Mouse (Mus musculus): ENCODE results near the gene Tmem117. TPM values are rescaled to one million over a fixed set of nuclear protein-coding genes. Genes with fewer than 3 reads are reported as not detected.

Tmem117 gene
- polyA plus RNA-seq, 1 experiment from 2014 or later = 0.84 TPM

DNA sequence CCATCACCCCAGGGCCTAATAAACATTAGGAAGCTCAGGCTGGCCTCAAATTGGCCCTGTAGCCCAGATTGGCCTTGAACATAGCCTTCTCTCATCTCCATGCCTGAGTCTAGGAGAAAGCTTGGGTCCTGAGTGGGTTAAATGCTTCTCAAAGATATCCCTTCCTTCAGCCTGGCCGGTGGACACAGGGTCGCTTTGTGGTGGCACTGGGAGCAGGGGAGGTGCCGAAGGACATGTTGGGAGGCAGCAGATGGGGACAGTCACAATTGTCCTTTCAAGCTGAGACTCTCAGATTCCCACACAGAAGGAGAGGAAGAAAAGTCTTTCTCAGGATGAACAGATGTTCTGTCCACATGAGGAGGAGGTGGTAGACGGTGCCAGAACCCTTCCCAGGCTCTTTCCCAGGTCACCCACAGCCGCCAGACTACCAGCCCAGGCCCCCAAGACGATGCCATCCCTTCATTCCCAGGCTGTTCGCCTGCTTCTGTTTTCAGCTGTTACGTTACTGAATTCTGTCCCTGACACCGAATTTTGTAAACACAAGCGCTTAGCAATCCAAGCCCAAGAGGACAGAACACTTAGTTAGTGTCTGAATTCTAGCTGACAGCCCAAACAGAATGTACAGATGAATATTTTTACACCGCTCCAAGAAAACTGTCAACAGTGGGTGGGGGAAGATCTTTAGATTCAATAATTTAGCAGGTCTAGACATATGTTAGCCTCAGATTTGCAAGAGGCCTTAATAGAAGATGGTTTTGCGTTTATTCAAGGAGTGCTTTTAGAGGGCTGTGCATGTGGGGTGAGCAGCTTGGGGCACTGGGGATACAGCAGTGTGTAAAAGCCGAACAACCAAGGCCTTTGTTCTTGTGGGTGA is 23.2 kb downstream of the Tmem117 start:
- ATAC-seq (replicated peaks; ENCODE audit: low FRiP score) (no peak), DNase-seq (ENCODE audit: low spot score) (no peak)
- H3K4me2 ChIP-seq (ENCODE audit: low read depth, low read length, severe bottlenecking) = no peak overlapping the region
- H3K4me1 ChIP-seq (replicated peaks; ENCODE audit: control insufficient read depth, insufficient read depth, low read length) = no peaks in the 10 kb centered on the region
- no peak overlapping the region for H3K4me3 ChIP-seq (ENCODE audit: low read depth, low read length)
- H3K27me3 ChIP-seq (ENCODE audit: control insufficient read depth, insufficient read depth, low read length) = no peaks in the 10 kb centered on the region; the same call in 1 of the 2 replicates
- H3K36me3 ChIP-seq (ENCODE audit: control insufficient read depth, insufficient read depth, low read length) = no peaks in the 10 kb centered on the region
- 82% methylated on average over 13 of the region's 13 CpGs for WGBS
- no peaks in the 10 kb centered on the region for H3K9me3 ChIP-seq (ENCODE audit: control insufficient read depth, low read length)
- H3K9ac ChIP-seq (ENCODE audit: low read length) = no peak overlapping the region
- no peak overlapping the region for H3K27ac ChIP-seq (ENCODE audit: low read depth, low read length)

DNA sequence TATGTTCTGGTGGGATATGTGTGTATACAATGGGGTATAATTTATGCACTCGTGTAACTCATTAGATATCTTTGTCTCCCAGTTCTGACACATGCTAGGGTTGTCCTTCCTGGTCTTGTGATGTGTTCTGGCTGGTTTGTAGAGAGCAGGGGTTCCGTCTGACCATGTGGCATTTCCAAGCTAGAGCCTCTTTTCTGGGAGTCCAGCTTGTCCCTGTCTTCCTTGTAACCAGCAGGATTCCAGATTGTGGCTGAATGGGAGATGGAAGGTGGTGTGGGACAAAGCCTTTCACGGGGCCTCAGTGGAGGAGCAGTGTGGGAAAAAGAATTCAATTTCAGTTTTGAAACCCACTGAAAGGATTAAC is 23.8 kb downstream of the Tmem117 start:
- H3K4me1 ChIP-seq (replicated peaks; ENCODE audit: control insufficient read depth, insufficient read depth, low read length) = no peaks in the 10 kb centered on the region
- H3K4me3 ChIP-seq (ENCODE audit: low read depth, low read length) = no peak overlapping the region
- H3K9me3 ChIP-seq (ENCODE audit: control insufficient read depth, low read length) = no peaks in the 10 kb centered on the region
- no peak overlapping the region for H3K27ac ChIP-seq (ENCODE audit: low read depth, low read length)
- WGBS = 66% methylated on average over 3 of the region's 3 CpGs
- H3K27me3 ChIP-seq (ENCODE audit: control insufficient read depth, insufficient read depth, low read length) = no peaks in the 10 kb centered on the region; the same call in 1 of the 2 replicates
- ATAC-seq (replicated peaks; ENCODE audit: low FRiP score) (no peak), DNase-seq (ENCODE audit: low spot score) (no peak)
- no peak overlapping the region for H3K4me2 ChIP-seq (ENCODE audit: low read depth, low read length, severe bottlenecking)
- no peaks in the 10 kb centered on the region for H3K36me3 ChIP-seq (ENCODE audit: control insufficient read depth, insufficient read depth, low read length)
- H3K9ac ChIP-seq (ENCODE audit: low read length) = no peak overlapping the region

DNA sequence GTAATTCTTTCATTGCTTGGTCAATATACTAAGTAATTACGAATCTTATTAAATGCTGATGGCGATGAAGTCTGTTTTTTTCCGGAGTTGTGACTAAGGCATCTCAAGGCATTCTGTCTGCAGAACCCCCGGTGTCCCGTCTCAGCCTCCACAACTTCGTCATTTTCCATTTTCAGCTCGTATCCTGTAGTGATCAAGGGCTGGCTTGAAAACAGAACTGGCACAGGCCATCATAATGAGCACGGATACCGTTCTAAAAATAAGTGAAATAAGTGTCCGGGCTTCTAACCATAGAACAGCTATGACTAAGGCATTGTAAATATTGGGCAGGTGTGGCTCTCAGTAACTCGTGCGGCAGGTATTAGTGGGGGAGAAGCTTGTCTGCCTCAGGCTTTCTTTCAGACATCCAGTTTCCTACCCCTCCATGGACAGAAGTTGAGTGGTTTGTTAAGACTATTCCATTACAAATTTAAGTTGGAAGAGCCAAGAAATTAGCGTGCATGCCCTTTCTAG is 26.8 kb downstream of the Tmem117 start:
- 89% methylated on average over 13 of the region's 13 CpGs for WGBS
- Histone ChIP-seq H3K27me3 (ENCODE audit: control insufficient read depth, insufficient read depth, low read length) (no peaks in the 10 kb centered on the region), H3K9me3 (ENCODE audit: control insufficient read depth, low read length) (no peaks in the 10 kb centered on the region), H3K4me1 (replicated peaks; ENCODE audit: control insufficient read depth, insufficient read depth, low read length) (no peaks in the 10 kb centered on the region; the same call in 1 of the 2 replicates), H3K27ac (ENCODE audit: low read depth, low read length) (no peak overlapping the region), H3K9ac (ENCODE audit: low read length) (no peak overlapping the region), H3K4me3 (ENCODE audit: low read depth, low read length) (no peak overlapping the region), H3K4me2 (ENCODE audit: low read depth, low read length, severe bottlenecking) (no peak overlapping the region), H3K36me3 (ENCODE audit: control insufficient read depth, insufficient read depth, low read length) (no peaks in the 10 kb centered on the region)
- ATAC-seq (replicated peaks; ENCODE audit: low FRiP score) (no peak), DNase-seq (ENCODE audit: low spot score) (no peak)

DNA sequence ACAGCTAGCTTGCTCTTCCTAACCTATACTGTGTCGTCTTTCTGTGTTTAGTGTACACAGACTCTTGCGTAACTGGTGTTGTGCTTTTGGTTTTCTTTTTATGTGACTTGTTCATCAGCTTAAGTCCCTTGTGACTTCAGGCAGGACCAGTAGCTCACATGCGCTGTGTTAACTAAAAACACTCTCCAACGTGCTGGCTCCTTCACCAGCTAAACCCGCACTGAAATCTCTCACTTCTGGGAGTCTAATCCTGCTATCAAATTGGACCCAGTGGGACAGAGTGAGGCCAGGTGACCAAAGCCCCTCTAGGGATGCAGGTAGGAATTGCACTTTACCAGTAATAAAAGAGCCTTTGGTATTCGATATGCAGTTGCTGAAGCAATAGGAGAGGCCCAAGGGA is 28.9 kb downstream of the Tmem117 start:
- no peak for DNase-seq (ENCODE audit: low spot score)
- H3K27ac ChIP-seq (ENCODE audit: low read depth, low read length) = no peak overlapping the region
- no peak overlapping the region for H3K4me3 ChIP-seq (ENCODE audit: low read depth, low read length)

DNA sequence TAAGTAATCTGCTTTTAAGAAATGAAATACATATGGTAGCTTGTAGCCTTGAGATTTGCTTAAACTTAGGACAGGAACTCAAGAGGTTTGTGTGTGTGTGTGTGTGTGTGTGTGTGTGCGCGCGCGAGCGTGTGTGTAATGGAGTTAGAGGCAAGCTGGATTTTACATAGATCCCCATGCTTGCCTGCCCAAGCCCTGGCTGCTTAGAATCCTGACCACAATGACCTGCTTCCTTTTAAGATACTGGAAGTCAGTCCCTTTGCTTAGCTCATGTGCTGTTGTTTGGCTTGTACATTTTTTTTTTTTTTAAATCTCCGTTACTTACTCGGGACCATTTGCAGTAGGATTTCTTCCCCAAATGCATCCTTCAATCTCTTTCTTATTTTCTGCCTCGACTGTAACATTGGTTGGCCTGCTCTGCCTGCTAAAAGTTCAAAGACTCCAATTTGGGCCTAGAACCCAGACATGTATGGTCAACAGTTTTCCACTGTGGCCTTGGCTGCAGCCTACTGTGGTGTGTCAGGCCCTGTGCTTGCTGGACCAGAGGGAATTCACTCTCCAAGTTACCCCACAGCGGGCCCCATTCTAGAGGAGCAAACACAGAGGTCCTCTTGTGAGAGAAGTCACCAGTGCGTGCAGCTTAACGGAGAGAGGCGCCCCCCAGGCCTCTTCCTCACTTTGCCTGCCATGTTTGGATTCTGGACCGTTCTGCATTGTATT is 29.5 kb downstream of the Tmem117 start:
- no peak overlapping the region for H3K4me3 ChIP-seq (ENCODE audit: low read depth, low read length)
- no peak for DNase-seq (ENCODE audit: low spot score)
- no peaks in the 10 kb centered on the region for H3K9me3 ChIP-seq (ENCODE audit: control insufficient read depth, low read length)
- H3K9ac ChIP-seq (ENCODE audit: low read length) = no peak overlapping the region
- ATAC-seq (replicated peaks; ENCODE audit: low FRiP score) = 0 out of 2 replicates have a peak, but pooled peaks have one; percentile 50
- H3K27ac ChIP-seq (ENCODE audit: low read depth, low read length) = no peak overlapping the region
- H3K4me2 ChIP-seq (ENCODE audit: low read depth, low read length, severe bottlenecking) = no peak overlapping the region
- H3K27me3 ChIP-seq (ENCODE audit: control insufficient read depth, insufficient read depth, low read length) = no peaks in the 10 kb centered on the region
- WGBS = 64% methylated on average over 13 of the region's 13 CpGs
- H3K4me1 ChIP-seq (replicated peaks; ENCODE audit: control insufficient read depth, insufficient read depth, low read length) = no peaks in the 10 kb centered on the region; the same call in 1 of the 2 replicates
- no peaks in the 10 kb centered on the region for H3K36me3 ChIP-seq (ENCODE audit: control insufficient read depth, insufficient read depth, low read length)

More for the DNA sequence above, 28.9 kb downstream of the Tmem117 start:
- H3K27me3 ChIP-seq (ENCODE audit: control insufficient read depth, insufficient read depth, low read length) = no peaks in the 10 kb centered on the region
- H3K4me1 ChIP-seq (replicated peaks; ENCODE audit: control insufficient read depth, insufficient read depth, low read length) = no peaks in the 10 kb centered on the region; the same call in 1 of the 2 replicates
- H3K4me2 ChIP-seq (ENCODE audit: low read depth, low read length, severe bottlenecking) = no peak overlapping the region
- no peaks in the 10 kb centered on the region for H3K36me3 ChIP-seq (ENCODE audit: control insufficient read depth, insufficient read depth, low read length)
- no peak overlapping the region for H3K9ac ChIP-seq (ENCODE audit: low read length)
- no peak for ATAC-seq (replicated peaks; ENCODE audit: low FRiP score)
- 74% methylated on average over 6 of the region's 6 CpGs for WGBS
- H3K9me3 ChIP-seq (ENCODE audit: control insufficient read depth, low read length) = no peaks in the 10 kb centered on the region

DNA sequence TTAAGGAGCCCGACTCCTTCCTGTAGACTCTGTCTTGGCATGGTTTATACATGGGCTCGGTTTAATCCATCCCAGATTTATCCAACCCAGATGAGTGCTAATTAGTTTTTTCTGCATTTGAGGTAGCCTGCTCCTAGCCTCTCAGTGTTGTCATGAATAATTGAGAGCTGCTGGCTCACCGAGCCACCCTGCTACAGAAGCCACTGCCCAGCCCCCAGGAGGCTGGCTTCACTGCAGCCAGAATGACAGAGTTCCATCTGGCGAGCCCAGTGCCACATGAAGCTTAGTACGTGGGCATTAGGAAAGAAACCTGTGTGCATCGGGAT is 30.0 kb downstream of the Tmem117 start:
- 41% methylated on average over 6 of the region's 6 CpGs for WGBS
- Histone ChIP-seq H3K9me3 (ENCODE audit: control insufficient read depth, low read length) (no peaks in the 10 kb centered on the region), H3K4me2 (ENCODE audit: low read depth, low read length, severe bottlenecking) (no peak overlapping the region), H3K9ac (ENCODE audit: low read length) (no peak overlapping the region), H3K4me3 (ENCODE audit: low read depth, low read length) (no peak overlapping the region), H3K36me3 (ENCODE audit: control insufficient read depth, insufficient read depth, low read length) (no peaks in the 10 kb centered on the region), H3K27me3 (ENCODE audit: control insufficient read depth, insufficient read depth, low read length) (no peaks in the 10 kb centered on the region), H3K4me1 (replicated peaks; ENCODE audit: control insufficient read depth, insufficient read depth, low read length) (no peaks in the 10 kb centered on the region; the same call in 1 of the 2 replicates), H3K27ac (ENCODE audit: low read depth, low read length) (no peak overlapping the region)
- 0 out of 2 replicates have a peak, but pooled peaks have one; percentile 42 for ATAC-seq (replicated peaks; ENCODE audit: low FRiP score)
- no peak for DNase-seq (ENCODE audit: low spot score)

DNA sequence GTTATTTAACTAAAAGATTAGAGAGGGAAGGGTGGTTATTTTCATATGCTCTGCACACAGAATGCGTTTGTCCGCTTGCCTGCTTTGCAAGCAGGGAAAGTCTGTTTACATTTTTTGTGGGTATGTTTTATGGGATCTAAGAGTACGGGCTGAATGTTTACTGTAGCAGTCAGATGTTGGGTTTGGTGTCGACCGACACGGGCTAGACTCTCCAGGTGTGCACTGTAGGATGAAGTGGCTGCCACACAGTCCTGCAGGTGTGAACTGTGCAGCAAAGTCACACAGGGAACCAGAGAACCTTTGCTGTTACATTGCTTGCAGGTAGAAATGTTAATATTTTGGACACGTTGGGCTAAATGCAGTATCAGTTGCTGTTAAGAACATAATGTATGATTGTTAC is 31.9 kb downstream of the Tmem117 start:
- DNase-seq (ENCODE audit: low spot score) (no peak), ATAC-seq (replicated peaks; ENCODE audit: low FRiP score) (no peak)
- no peaks in the 10 kb centered on the region; the same call in 1 of the 2 replicates for H3K4me1 ChIP-seq (replicated peaks; ENCODE audit: control insufficient read depth, insufficient read depth, low read length)
- H3K9ac ChIP-seq (ENCODE audit: low read length) = no peak overlapping the region
- H3K36me3 ChIP-seq (ENCODE audit: control insufficient read depth, insufficient read depth, low read length) = no peaks in the 10 kb centered on the region
- no peaks in the 10 kb centered on the region for H3K27me3 ChIP-seq (ENCODE audit: control insufficient read depth, insufficient read depth, low read length)
- H3K4me3 ChIP-seq (ENCODE audit: low read depth, low read length) = no peak overlapping the region
- no peaks in the 10 kb centered on the region for H3K9me3 ChIP-seq (ENCODE audit: control insufficient read depth, low read length)
- H3K27ac ChIP-seq (ENCODE audit: low read depth, low read length) = no peak overlapping the region
- WGBS = 84% methylated on average over 7 of the region's 7 CpGs
- H3K4me2 ChIP-seq (ENCODE audit: low read depth, low read length, severe bottlenecking) = no peak overlapping the region

DNA sequence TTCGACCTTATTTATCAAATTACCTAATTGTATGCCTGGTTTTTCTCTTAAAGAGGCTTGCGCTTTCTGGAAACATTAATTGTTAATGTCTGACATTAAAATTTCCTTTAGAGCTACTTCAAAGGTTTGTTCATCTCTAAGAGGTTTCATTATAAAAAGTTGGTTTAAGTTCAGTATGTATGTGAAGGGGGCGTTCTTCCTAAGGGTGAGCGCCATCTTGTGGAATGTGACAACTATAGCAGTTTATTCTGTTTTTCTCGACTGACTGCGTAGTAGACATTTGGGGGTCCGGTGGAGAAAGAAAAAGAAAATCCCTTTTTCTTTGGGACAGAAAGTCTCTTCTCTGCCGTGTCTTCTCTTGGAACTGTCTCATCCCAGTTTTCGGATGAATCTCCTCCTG is 32.4 kb downstream of the Tmem117 start:
- Histone ChIP-seq H3K9ac (ENCODE audit: low read length) (no peak overlapping the region), H3K4me2 (ENCODE audit: low read depth, low read length, severe bottlenecking) (no peak overlapping the region), H3K36me3 (ENCODE audit: control insufficient read depth, insufficient read depth, low read length) (no peaks in the 10 kb centered on the region), H3K4me3 (ENCODE audit: low read depth, low read length) (no peak overlapping the region), H3K27ac (ENCODE audit: low read depth, low read length) (no peak overlapping the region), H3K27me3 (ENCODE audit: control insufficient read depth, insufficient read depth, low read length) (no peaks in the 10 kb centered on the region), H3K9me3 (ENCODE audit: control insufficient read depth, low read length) (no peaks in the 10 kb centered on the region), H3K4me1 (replicated peaks; ENCODE audit: control insufficient read depth, insufficient read depth, low read length) (no peaks in the 10 kb centered on the region; the same call in 1 of the 2 replicates)
- 26% methylated on average over 9 of the region's 9 CpGs for WGBS
- ATAC-seq (replicated peaks; ENCODE audit: low FRiP score) (no peak), DNase-seq (ENCODE audit: low spot score) (no peak)
